Mouse (Mus musculus) retina, postnatal 7 days (tissue): ENCODE results near the gene Rnf183.
"Not testable (repeated sequence)": the region's sequence is repeated elsewhere in the genome, so short reads cannot be mapped to it uniquely, and the experiment has no call there.

Experiments used
- DNase-seq: peaks from one replicate; pipeline ENCODE4 v3.0.0-alpha.2; 2012; ENCODE audit warnings: low read depth, low spot score

The Rnf183 gene

GRCm38 (mm10) chr4:62435081-62435480 is at the start of gene Rnf183:
Gene Rnf183, minus strand, starts transcription at chr4:62435252.
- DNase-seq: no peak

DNA sequence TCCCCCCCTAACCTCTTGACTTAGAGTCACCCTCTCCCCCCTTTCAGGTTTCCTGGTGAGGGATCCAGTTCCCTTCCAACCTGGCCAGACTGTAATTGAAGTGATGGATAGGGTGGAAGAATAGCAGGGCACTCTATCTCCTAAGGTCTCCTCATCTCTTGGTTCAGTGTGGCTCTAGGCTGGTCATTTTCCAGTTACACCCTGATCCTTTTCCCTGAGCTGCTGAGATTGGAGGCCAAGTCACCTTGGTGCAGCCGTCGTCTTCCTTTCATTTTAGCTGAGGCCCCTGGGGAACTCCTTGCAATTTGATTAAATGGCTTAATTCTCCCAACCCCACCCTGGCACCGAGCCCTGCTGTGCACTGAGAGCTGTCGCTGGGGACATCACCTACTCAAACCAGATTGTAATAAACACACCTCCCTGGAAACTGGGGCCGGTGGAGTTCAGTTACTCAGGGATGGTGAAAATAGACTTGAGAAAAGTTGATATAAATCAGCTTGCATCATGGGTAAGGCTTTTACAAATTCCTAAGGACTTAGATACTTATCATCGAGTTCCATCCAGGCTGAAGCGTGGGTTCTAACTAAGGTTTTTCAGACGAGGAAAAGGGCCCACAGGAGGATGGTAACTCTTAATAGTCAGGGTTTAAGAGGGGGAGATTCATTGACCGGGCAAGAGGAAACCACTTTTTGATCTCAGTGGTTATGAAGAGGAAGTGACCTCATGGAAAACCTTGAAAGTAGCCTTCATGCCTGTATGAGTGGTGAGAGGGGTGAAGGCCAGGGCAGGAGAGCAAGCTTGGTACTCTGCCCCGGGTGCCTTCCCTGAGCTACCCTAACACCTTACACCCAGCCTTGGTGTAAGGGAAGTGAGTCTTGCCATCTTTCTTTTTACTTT is 45.9 kb upstream of the Rnf183 start:
- DNase-seq: no peak

- DNase-seq: no peak
Observed at GRCm38 (mm10) chr4:62479937-62480708, 45.1 kb upstream of the Rnf183 start, which contains the start of gene Bspry. Gene Bspry, plus strand, starts transcription at chr4:62480053.

DNA sequence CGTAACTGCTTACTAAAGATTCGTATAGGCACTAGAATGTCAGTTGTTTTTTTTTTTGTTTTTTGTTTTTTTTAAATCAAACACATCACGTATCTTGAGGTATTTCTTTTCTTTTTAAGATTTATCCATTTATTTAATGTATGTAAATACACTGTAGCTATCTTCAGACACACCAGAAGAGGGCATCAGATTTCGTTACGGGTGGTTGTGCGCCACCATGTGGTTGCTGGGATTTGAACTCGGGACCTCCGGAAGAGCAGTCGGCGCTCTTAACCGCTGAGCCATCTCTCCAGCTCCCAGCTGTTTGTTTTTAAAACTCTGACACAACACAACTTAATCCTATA is 44.5 kb upstream of the Rnf183 start:
- not testable (repeated sequence) for DNase-seq

DNA sequence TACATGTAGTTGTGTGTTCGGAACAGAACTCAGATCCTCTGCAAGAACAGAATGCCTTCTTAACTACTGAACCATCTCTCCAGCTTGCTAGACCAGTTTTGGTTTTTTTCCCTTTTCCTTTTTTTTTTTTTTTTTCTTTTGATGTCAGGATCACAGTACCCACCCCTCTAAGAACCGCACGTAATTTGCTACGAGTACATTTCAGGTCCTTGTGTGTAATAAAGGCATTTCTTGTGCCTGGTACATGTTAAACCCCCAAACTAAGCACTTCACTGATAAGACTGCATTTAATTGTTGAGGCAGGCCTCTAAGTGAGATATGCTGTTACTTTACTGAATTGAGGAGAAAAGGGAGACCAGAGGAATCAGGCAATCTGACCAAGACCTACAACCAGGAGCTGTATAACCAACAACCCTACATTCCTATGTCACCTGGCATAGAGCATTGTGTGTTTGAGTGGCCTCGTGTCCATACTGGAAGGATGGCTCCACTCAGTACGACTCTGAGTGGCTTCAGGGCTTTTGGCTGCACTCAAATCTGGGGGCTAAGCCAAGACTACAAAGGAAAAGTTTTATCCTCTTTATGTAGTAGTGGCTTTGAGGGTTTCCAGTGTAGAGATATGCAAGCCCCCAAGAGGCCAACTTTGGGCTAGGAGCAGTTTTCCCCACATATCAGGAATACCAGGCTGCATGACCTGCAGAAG is 42.6 kb upstream of the Rnf183 start:
- no peak for DNase-seq

- no peak for DNase-seq
Observed at GRCm38 (mm10) chr4:62475793-62476192, 40.7 kb upstream of the Rnf183 start.

GRCm38 (mm10) chr4:62475131-62475530 is 40.1 kb upstream of the Rnf183 start:
- no peak for DNase-seq

DNA sequence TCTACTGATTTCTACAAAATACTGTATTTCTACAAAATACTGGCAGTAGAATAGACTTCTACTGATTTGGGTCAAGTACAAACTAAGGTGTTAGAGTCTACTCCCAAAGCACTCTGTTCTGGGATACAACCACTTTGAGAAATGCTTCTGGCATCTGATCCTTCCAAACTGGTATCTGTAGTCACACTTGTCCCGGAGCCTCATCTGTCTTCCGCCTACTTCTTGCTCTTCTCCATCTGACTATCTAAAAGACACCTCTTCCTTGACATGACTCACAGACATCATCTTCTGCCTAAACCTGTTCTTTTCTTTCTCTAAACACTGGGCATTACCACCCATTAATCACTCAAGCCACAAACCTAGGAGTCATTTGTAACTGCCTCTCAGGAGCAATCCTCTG is 37.0 kb upstream of the Rnf183 start:
- no peak for DNase-seq

DNA sequence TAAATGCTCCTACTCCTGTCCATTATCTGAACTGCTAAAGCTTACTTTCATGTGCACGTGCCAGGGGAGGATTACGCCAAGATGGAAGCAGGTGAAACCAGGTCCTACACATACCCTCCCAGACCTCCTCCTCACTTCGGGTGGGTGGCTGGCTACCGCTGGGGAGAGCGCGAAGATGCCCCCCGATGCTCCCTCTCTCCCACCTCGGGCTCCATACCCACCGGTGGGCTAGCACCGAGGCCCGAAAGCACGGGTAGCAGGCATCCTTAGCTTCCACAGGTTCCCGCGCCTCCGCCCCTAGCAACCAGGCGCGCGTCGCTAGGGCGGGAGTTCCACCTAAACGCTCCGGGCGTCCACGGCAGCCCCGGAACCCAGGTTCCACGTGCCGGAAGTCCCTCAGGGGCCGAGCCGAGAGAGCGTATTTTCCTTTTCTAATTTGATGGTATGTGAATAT is 35.6 kb upstream of the Rnf183 start, which contains the start of gene Wdr31:
Gene Wdr31 (minus strand): TSS at position 299 of the 454 bp plus-strand sequence.
- peak; percentile 72 for DNase-seq

- DNase-seq: no peak
Observed at GRCm38 (mm10) chr4:62468158-62468557, 33.1 kb upstream of the Rnf183 start.

DNA sequence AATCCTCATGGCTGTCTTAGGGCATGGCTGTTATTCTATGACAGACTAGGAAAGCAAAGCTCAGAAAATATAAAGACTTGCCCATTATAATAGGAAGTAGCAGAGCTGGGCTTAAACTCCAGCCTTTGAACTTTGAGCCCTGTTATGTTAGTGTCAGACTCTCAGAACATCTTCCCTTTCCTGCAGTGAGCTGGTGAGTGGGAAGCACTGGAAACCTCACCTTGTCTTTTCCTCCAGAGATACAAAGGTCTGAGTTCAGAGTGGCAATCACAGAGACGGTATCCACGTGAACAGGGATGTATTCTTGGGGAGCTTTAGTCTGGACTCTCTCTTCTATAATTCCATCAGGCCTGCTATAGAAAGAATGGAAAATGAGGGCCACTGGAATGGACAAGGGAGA is 28.1 kb upstream of the Rnf183 start:
- DNase-seq: no peak

- no peak for DNase-seq
Observed at GRCm38 (mm10) chr4:62460348-62460747, 25.3 kb upstream of the Rnf183 start.

GRCm38 (mm10) chr4:62459081-62459480 is 24.0 kb upstream of the Rnf183 start:
- DNase-seq: no peak

DNA sequence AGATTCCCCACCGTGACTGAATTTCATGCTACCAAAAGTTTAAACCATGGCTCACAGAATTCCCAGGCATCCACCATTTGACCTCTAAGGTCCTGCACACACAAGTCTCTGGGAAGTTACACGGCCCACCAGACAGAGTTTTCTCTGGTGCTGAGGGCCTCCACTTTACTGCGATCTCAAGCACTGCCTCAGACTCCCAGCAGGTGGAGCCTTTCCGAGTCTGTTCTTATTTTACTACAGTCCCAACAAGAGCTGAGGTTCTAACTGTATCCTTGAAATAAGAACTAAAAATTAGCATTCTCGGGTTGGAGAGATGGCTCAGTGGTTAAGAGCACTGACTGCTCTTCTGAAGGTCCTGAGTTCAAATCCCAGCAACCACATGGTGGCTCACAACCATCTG is 19.9 kb upstream of the Rnf183 start:
- DNase-seq: no peak

- no peak for DNase-seq
Observed at GRCm38 (mm10) chr4:62440986-62441385, 5.9 kb upstream of the Rnf183 start.

GRCm38 (mm10) chr4:62440544-62440943 is 5.5 kb upstream of the Rnf183 start:
- DNase-seq: no peak

DNA sequence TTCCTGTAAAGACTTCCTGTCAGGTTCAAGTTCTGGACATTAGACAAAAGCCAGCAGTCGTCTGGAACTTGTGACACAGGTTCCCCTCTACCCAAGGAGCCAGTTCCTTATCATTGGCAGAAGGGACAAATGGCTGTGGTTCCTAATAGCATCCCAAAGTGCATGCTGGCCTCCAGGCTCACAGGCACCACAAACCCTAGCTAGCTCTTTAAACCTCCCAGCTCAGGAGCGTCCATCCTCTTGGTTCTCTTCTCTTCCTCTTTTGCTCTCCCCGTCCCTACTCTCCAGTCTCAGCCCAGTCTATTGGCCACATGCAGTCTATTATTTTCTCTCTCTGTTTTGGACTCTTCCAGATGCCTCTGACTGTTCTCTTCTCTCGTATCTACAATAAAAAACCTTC is 4.7 kb upstream of the Rnf183 start:
- DNase-seq: no peak

GRCm38 (mm10) chr4:62437871-62438270 is 2.8 kb upstream of the Rnf183 start:
- no peak for DNase-seq

GRCm38 (mm10) chr4:62437256-62437778 is 2.3 kb upstream of the Rnf183 start:
- DNase-seq: no peak

- no peak for DNase-seq
Observed at GRCm38 (mm10) chr4:62433939-62434870, 847 bp downstream of the Rnf183 start.

DNA sequence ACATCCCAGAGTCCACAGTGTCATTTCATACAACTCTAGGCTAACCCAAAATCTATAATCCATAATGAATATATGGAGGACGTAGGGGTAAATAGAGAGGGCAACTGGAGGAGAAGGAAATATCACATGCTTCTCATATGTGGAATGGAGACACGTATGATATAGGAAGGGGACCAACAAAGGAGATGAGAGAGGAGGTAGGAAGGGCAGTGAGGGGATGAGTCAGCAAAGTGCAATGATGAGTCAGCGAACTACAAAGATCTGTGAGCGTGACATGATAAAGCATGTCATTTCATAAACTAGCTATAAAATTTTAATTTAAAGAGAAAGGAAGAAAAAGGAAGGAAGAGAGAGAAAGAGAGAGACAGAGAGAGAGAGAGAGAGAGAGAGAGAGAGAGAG is 3.5 kb downstream of the Rnf183 start:
- no peak for DNase-seq
